Mouse (Mus musculus) testis, adult 2 months (tissue): ENCODE results near the gene Pfkm. TPM values are rescaled to one million over a fixed set of nuclear protein-coding genes. Genes with fewer than 3 reads are reported as not detected.
A peak's percentile ranks its signal among the peaks of the same experiment; 100 is the strongest.

Source experiments
- H3K27ac ChIP-seq: fragments of 200-500 bp; 2 replicates; pipeline ENCODE4 v1.5.1; 2012; ENCODE audit warnings: low read depth, low read length; ENCODE audit not compliant: control insufficient read depth, insufficient read depth
- H3K27me3 ChIP-seq: fragments of 200-500 bp; 2 replicates; pipeline ENCODE4 v1.6.1; 2012; ENCODE audit warnings: mild to moderate bottlenecking, low read length, moderate library complexity; ENCODE audit not compliant: control insufficient read depth, insufficient read depth
- H3K36me3 ChIP-seq: fragments of 200-500 bp; 2 replicates; pipeline ENCODE4 v1.6.1; 2012; ENCODE audit warnings: mild to moderate bottlenecking, low read length; ENCODE audit not compliant: control insufficient read depth, insufficient read depth
- H3K4me1 ChIP-seq: fragments of 200-500 bp; 2 replicates; pipeline ENCODE4 v1.6.1; 2012; ENCODE audit warnings: low read length; ENCODE audit not compliant: control insufficient read depth, insufficient read depth
- H3K4me3 ChIP-seq: fragments of 200-500 bp; 2 replicates; pipeline ENCODE4 v1.5.1; 2012; ENCODE audit warnings: low read depth, mild to moderate bottlenecking, low read length, moderate library complexity, mixed read lengths; ENCODE audit not compliant: control insufficient read depth
- CTCF ChIP-seq: fragments of 200-500 bp; IDR thresholded peaks from 2 replicates; pipeline ENCODE4 v1.5.1; 2012; ENCODE audit warnings: low read depth, mild to moderate bottlenecking, inconsistent platforms, low read length, moderate library complexity; ENCODE audit not compliant: control insufficient read depth, insufficient read depth, insufficient replicate concordance
- POLR2A ChIP-seq: fragments of 200-500 bp; IDR thresholded peaks from 2 replicates; pipeline ENCODE4 v1.6.1; 2012; ENCODE audit warnings: low read depth, mild to moderate bottlenecking, inconsistent platforms, low read length, moderate library complexity; ENCODE audit not compliant: control insufficient read depth
- polyA plus RNA-seq: library from polyadenylated mRNA; depleted of rRNA; stranded (reverse); fragments of >200 nt; gene quantifications from 2 replicates; pipeline ENCODE4 v1.2.3, GENCODE M21; 2012; rRNA removed

The Pfkm gene
- polyA plus RNA-seq: 117 and 124 TPM in 2 replicates

DNA sequence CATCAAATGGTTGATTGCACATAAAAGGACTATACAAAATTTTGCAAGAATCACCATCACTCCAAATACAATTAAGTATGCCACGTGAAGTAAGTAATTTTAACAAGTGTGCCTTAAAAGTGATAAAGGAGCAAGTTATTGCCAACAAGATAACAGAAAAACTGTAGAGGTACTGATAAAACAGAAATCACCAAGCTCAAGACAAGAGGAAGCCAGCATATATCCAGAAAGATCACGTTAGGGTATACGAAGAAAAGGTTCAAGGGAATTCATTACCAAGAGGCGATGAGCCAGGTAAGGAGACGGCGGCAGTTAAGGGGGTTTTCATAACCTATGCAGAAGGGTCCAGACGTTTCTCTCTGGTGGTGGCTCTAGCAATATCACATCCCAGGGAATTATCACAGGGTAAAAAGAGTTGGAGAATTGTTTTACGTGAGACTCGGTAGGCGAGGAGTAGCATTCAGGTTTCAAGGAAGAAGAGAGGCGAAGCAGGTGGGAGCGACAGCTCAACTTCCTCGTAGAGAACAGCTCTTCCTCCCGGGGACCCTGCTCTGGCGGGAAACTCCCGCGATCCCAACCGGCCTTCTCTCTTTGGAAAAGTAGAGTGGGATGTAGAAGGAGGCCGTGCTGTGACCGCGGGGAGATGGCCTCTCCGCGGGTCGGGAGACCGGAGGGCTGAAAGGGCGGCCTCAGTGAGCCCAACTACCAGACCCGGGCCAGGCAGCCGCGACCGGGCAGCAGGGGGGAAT is at the start of gene Pfkm:
TSS of gene Pfkm (plus strand) at position 218 of the 749 bp plus-strand sequence.
- TF ChIP-seq CTCF: no peak
- no peak for TF ChIP-seq POLR2A
- Histone ChIP-seq H3K4me1 (no peaks in the 10 kb centered on the region; the same call in none of the 2 replicates), H3K27ac (peak within 1 kb of the TSS; percentile 94), H3K27me3 (no peaks in the 10 kb centered on the region), H3K36me3 (no peaks in the 10 kb centered on the region; the same call in 1 of the 2 replicates), H3K4me3 (peak within 1 kb of the TSS; percentile 98)

GRCm38 (mm10) chr15:98043967-98044366 is 48.4 kb upstream of the Pfkm start:
- H3K27ac ChIP-seq: no peak overlapping the region
- TF ChIP-seq POLR2A (no peak), CTCF (no peak)
- H3K4me3 ChIP-seq: no peak overlapping the region
- no peaks in the 10 kb centered on the region for H3K27me3 ChIP-seq
- peaks cover 1% of the 10 kb centered on the region for H3K36me3 ChIP-seq
- no peaks in the 10 kb centered on the region for H3K4me1 ChIP-seq

- H3K36me3 ChIP-seq: peaks cover 1% of the 10 kb centered on the region
- H3K4me3 ChIP-seq: no peak overlapping the region
- TF ChIP-seq POLR2A (no peak), CTCF (no peak)
- H3K4me1 ChIP-seq: no peaks in the 10 kb centered on the region
- H3K27ac ChIP-seq: no peak overlapping the region
- H3K27me3 ChIP-seq: no peaks in the 10 kb centered on the region
Observed at GRCm38 (mm10) chr15:98044387-98044786, 48.0 kb upstream of the Pfkm start.

DNA sequence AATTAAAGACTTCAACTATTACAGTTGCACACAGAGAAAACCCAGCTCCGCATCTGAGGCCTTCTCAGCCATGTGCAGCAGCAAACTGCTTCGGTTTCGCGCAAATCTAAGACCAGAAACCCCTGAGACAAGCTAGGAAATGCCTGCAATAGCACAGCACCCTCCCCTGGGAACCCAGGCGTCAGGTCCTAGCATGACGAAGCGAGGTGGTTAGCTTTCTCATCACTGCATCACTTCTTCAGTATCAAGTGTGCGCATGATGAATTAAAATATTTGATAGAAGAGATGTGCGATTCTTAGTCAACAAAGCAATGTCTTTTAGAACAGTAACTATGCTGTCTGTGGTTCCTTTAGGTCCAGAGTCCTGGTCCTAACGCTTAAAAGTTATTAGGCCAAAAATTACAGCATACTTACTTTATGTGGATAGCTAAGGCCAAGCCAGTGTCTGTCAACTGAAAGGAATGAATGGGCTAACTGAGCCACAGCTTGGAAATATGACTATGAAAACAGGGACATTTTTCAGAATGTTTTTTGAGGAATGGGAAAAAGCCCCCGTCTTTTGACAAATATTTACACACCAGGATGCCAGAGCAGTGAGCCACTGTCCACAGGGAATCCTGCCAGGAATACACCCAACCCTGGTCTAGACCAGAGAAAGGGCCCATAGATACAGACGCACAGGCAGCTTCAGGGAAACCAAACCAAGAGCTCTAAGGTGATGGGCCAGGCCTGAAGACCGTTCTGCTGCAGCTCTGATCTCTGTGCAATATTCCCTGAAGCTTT is 43.3 kb upstream of the Pfkm start:
- Histone ChIP-seq H3K27ac (no peak overlapping the region), H3K27me3 (no peaks in the 10 kb centered on the region), H3K4me3 (no peak overlapping the region), H3K36me3 (peaks cover 1% of the 10 kb centered on the region), H3K4me1 (no peaks in the 10 kb centered on the region)
- no peak for TF ChIP-seq CTCF
- no peak for TF ChIP-seq POLR2A

DNA sequence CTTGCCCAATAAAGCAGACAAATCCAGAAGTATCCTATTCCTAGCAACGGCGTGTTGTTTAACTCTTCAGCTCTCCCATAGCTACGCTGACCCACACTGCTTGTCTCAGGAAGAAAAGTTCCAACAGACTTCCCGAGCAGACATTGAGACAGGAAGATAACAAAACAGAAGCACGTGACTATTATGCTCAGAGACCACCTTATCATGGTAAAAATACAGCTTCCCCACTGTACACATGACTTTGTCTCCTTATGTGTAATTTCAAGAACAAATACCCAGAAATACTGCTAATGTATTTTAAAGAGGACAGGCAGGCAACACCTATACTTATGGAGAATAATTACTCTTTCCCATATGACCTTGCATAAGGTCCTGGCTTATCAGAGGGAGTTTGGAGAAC is 40.7 kb upstream of the Pfkm start:
- Histone ChIP-seq H3K27ac (no peak overlapping the region), H3K36me3 (peaks cover 2% of the 10 kb centered on the region), H3K4me1 (no peaks in the 10 kb centered on the region), H3K27me3 (no peaks in the 10 kb centered on the region), H3K4me3 (no peak overlapping the region)
- no peak for TF ChIP-seq CTCF
- TF ChIP-seq POLR2A: no peak

GRCm38 (mm10) chr15:98055246-98055645 is 37.1 kb upstream of the Pfkm start:
- Histone ChIP-seq H3K36me3 (peaks cover 6% of the 10 kb centered on the region), H3K27me3 (no peaks in the 10 kb centered on the region)
- TF ChIP-seq POLR2A (no peak), CTCF (no peak; the same call in 1 of the 2 replicates)

DNA sequence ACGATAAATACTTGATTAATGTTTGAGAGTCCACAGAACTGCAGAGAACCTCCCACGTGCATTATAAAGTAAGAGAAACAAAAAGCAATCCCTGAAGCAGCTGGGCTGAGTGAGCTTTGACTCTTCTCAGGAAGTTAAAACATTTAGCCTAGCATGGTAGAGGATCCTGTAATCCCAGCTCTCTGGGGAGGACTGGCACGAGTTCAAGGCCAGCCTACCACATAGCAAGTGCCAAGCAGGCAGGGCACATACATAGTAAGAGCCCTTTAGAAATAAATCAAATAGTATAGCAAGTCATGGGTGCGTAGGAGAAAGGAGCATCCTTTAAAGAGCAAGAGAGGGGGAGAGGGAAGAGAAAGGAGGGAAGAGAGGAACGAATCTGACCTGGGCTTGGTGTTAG is 26.5 kb upstream of the Pfkm start:
- Histone ChIP-seq H3K4me1 (no peaks in the 10 kb centered on the region), H3K36me3 (no peaks in the 10 kb centered on the region; the same call in 1 of the 2 replicates), H3K27me3 (no peaks in the 10 kb centered on the region), H3K4me3 (no peak overlapping the region), H3K27ac (no peak overlapping the region)
- TF ChIP-seq POLR2A (no peak), CTCF (no peak)

More at GRCm38 (mm10) chr15:98055246-98055645, 37.1 kb upstream of the Pfkm start:
- Histone ChIP-seq H3K4me1 (no peaks in the 10 kb centered on the region), H3K27ac (no peak overlapping the region), H3K4me3 (no peak overlapping the region)
